Mouse (Mus musculus): ENCODE measurements at regions not wholly inside any gene's neighbourhood (a gene's known extent, or its start where the extent isn't known, plus 50 kb on each side); places are given as distances from the start of the nearest gene placed in this dataset.

DNA sequence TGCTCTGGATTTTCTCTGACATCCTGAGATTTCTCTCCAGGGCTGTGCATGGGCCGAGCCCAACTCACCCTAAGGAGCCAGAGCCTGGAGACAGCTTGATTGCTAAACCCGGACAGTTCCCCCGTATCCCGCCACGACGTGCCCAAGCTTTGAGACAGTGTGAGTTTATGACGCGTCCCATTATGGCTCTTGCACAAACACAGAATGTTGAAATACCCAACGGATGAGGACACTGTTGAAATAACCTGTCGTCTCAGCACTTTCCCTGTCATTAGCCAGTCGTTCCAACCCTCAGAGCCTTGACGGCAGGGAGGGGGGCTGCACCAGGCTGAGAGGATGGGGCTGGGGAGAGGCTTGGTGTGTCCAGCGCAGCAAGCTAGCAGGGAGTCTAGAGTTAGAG is 50.7 kb upstream of the Myl10 start:
- TF ChIP-seq CTCF (IDR thresholded peaks at IDR 0.05; ENCODE audit: insufficient read depth, low read depth, low read length) (no peak), POLR2A (IDR thresholded peaks at IDR 0.05; ENCODE audit: insufficient read depth, low read depth, low read length) (no peak)
